Mouse (Mus musculus) hindbrain, embryonic 12.5 days (tissue): ENCODE results near the gene Sephs1. TPM values are rescaled to one million over a fixed set of nuclear protein-coding genes. Genes with fewer than 3 reads are reported as not detected.
"Not testable (repeated sequence)": the region's sequence is repeated elsewhere in the genome, so short reads cannot be mapped to it uniquely, and the experiment has no call there.

Experiments used
- ATAC-seq: fragments of 200-750 bp; cut with Nextera tagmentation; 2 replicates; pipeline ENCODE4 v1.8.0; 2017; ENCODE audit warnings: moderate TSS enrichment; ENCODE audit not compliant: low FRiP score
- H3K27ac ChIP-seq: fragments of 300-500 bp; sonication (generic); 2 replicates; pipeline ENCODE4 v1.5.1; 2016; ENCODE audit warnings: mild to moderate bottlenecking
- H3K27me3 ChIP-seq: fragments of 300-500 bp; sonication (generic); 2 replicates; pipeline ENCODE4 v1.6.1; 2016; ENCODE audit warnings: mild to moderate bottlenecking
- H3K36me3 ChIP-seq: fragments of 300-500 bp; sonication (generic); 2 replicates; pipeline ENCODE4 v1.6.1; 2016; ENCODE audit warnings: mild to moderate bottlenecking
- H3K4me1 ChIP-seq: fragments of 300-500 bp; sonication (generic); 2 replicates; pipeline ENCODE4 v1.6.1; 2016
- H3K4me2 ChIP-seq: fragments of 300-500 bp; sonication (generic); replicated peaks from 2 replicates; pipeline ENCODE4 v1.6.1; 2016; ENCODE audit warnings: mild to moderate bottlenecking
- H3K4me3 ChIP-seq: fragments of 300-500 bp; sonication (generic); 2 replicates; pipeline ENCODE4 v1.5.1; 2016; ENCODE audit warnings: mild to moderate bottlenecking
- H3K9ac ChIP-seq: fragments of 300-500 bp; sonication (generic); 2 replicates; pipeline ENCODE4 v1.6.1; 2016; ENCODE audit warnings: mild to moderate bottlenecking, moderate library complexity
- H3K9me3 ChIP-seq: fragments of 300-500 bp; sonication (generic); replicated peaks from 2 replicates; pipeline ENCODE4 v1.6.1; 2016; ENCODE audit warnings: mild to moderate bottlenecking
- WGBS: fragments of 180-500 bp; shearing (Covaris S2); methylation state at CpG from one replicate; pipeline ENCODE4 v1.1.7; 2016; 5-methylcytosine and 5-hydroxymethylcytosine counted together
- polyA plus RNA-seq: library from polyadenylated mRNA; unstranded; fragments of >200 nt; fragmentation: Nextera tagmentation; extraction: Ambion mirVana; gene quantifications from 2 replicates; pipeline ENCODE4 v1.2.1, GENCODE M21; 2016

Gene Sephs1
- polyA plus RNA-seq, 1 experiment from 2014 or later, result 111 TPM

DNA sequence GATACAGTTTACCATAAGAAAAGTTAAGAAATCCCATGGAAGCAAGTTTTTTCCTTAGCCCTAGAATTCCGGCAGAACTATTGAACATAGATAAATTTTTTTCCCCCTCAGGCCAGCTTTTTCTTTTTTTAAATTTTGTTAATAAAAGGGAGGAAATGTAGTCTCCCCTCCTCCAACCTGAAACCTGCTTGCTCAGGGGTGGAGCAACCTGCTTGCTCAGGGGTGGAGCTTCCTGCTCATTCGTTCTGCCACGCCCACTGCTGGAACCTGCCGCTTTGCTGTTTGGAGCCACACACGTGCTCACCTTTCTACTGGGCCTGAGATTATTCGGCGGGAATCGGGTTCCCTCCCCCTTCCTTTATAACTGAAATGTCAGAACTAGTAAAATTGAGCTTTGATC lies 68.3 kb downstream of the Sephs1 start:
- H3K27ac ChIP-seq, H3K4me1 ChIP-seq, H3K36me3 ChIP-seq, H3K9ac ChIP-seq, ATAC-seq, H3K9me3 ChIP-seq, H3K27me3 ChIP-seq, H3K4me2 ChIP-seq, H3K4me3 ChIP-seq: not testable (repeated sequence)
- WGBS, result 93% methylated on average over 5 of the region's 8 CpGs

DNA sequence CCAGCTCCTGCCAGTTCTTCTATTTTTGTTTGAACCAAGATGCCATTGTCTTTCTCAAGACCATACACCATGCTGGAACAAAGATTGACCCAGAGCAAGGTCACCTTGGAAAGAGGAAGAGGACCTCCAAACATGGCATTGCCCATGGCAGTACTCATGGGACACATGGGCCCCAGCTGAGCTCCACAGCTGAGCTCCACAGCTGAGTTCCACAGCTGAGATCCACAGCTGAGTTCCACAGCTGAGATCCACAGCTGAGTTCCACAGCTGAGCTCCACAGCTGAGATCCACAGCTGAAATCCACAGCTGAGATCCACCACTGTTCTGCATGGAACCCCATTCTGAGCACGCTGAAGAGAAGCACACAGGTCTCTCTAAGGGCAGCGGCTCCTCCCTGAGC lies 69.6 kb downstream of the Sephs1 start:
- H3K4me2 ChIP-seq, result no peak overlapping the region
- ATAC-seq, result no peak
- WGBS, result 92% methylated on average over 2 of the region's 2 CpGs

DNA sequence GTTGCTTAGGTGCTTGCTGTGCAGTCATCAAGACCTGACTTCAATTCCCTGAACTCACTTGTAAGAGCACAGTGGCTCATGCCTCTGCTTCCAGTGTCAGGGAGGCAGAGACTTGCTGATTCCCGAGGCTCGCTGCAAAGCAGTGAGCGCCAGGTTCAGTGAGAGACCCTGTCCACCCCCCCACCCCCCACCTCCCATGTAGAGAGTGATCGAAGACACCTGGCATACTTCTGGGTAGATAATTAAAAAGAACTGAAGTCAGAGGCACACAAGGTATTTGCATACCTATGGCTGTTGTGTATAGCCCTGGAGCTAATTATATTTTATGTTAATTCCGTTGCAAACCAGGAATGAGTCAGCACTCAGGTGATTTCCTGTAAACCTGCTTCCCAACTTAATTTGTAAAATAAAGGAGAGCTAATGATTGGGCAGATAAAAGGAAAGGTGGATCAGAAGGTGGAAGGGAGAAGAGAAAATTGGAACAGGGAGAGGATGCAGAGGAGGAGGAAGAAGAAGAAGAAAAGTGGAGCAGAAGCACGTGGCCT lies 72.9 kb downstream of the Sephs1 start:
- ATAC-seq, result no peak
- 83% methylated on average over 6 of the region's 6 CpGs for WGBS

More for the DNA sequence above, 69.6 kb downstream of the Sephs1 start:
- Histone ChIP-seq H3K27me3 (no peaks in the 10 kb centered on the region), H3K9ac (no peak overlapping the region), H3K27ac (no peak overlapping the region), H3K4me3 (no peak overlapping the region), H3K36me3 (no peaks in the 10 kb centered on the region), H3K4me1 (no peaks in the 10 kb centered on the region), H3K9me3 (0 out of 2 replicates have a peak, but pooled peaks cover 5% of the 10 kb centered on the region)

DNA sequence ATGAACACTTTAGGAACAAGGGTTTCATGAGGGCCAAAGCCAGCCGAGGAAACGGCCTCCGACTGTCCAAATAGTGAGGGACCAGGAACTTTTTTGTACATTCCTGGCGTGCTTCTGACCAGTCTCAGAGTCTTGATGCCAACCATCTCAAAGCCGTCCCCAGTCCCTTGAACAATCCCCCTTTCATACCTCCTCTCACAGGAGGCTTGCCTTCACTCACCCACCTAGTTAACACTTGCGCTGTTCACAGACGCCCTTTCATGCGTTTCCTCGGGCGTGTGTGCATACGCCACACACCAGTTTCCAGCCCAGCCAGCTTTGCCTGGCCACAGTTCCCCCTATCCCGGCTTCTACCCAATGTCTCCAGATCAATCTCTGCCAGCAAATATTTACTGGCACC lies 76.7 kb downstream of the Sephs1 start:
- ATAC-seq, result no peak
- no peaks in the 10 kb centered on the region for H3K36me3 ChIP-seq
- peak overlapping the region; percentile 35; the same call in 1 of the 2 replicates for H3K27ac ChIP-seq
- no peaks in the 10 kb centered on the region for H3K4me1 ChIP-seq
- no peak overlapping the region for H3K4me3 ChIP-seq
- H3K27me3 ChIP-seq, result no peaks in the 10 kb centered on the region
- no peak overlapping the region for H3K9ac ChIP-seq
- H3K4me2 ChIP-seq, result no peak overlapping the region
- no peaks in the 10 kb centered on the region for H3K9me3 ChIP-seq
- WGBS, result 80% methylated on average over 12 of the region's 12 CpGs

More for the DNA sequence above, 72.9 kb downstream of the Sephs1 start:
- Histone ChIP-seq H3K4me1 (no peaks in the 10 kb centered on the region), H3K27ac (no peak overlapping the region), H3K27me3 (no peaks in the 10 kb centered on the region), H3K4me2 (no peak overlapping the region), H3K4me3 (no peak overlapping the region), H3K36me3 (no peaks in the 10 kb centered on the region), H3K9ac (no peak overlapping the region), H3K9me3 (0 out of 2 replicates have a peak, but pooled peaks cover 5% of the 10 kb centered on the region)

Other genes starting within 250 kb of the Sephs1 start
- gene Prpf18, start 229.5 kb upstream of the Sephs1 start, polyA plus RNA-seq, result 50.1 and 56.9 TPM in 2 replicates
- gene Bend7, start 163.7 kb upstream of the Sephs1 start, polyA plus RNA-seq, result 5.7 and 6.4 TPM in 2 replicates
- 51.4 and 57.6 TPM in 2 replicates for gene Phyh, start 37.5 kb downstream of the Sephs1 start, polyA plus RNA-seq
- gene Ucma, start 94.6 kb downstream of the Sephs1 start, polyA plus RNA-seq, result 0.96 and 1.9 TPM in 2 replicates
- 19.8 and 23.1 TPM in 2 replicates for gene Mcm10, start 131.2 kb downstream of the Sephs1 start, polyA plus RNA-seq
- 6.7 and 7.2 TPM in 2 replicates for gene Optn, start 182.5 kb downstream of the Sephs1 start, polyA plus RNA-seq